Mouse (Mus musculus): ENCODE measurements around the gene Pik3r5.

Gene Pik3r5

DNA sequence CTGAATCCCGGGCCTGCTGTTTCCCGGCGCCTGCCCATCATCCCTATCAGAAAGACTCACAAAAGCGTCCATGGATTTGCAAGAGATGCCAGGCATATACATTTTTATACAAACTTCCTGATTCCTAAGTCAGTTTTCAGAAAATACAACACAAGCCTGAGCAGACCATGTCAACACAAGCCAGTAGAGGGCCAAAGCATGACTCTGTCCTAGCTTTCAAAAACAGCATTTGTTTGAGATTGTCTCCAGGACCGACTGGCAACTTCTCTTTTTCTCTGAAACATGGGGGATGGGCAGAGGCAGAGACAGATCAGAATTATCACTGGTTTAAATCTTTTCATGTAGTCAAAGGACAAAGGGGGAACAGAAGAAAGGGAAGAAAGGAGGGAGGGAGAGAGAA lies 89.4 kb downstream of the Pik3r5 start:
- no peak for DNase-seq (ENCODE audit: inconsistent ontology term)

DNA sequence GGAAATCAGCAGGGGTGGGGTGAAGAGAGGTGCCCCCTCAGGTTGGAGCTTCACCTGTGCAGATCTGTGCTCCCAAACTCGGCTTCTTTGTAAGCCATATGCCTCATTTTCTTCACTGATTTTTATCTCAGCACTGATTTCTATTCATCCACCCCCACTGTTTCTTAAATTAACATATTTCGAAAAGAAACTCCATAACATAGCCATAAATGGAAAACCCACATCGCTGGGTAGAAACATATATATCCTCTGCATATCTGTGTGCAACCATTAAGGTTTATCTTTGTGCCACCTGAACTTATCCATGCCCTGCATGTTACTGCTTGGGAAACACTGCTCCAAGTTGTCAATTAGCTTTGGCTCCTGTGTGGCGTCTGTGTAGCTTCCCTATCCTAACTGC lies 94.5 kb downstream of the Pik3r5 start:
- no peak for DNase-seq (ENCODE audit: inconsistent ontology term)

- DNase-seq (ENCODE audit: inconsistent ontology term): peak; percentile 30
Observed at GRCm38 (mm10) chr11:68531066-68531806, 99.3 kb downstream of the Pik3r5 start.

DNA sequence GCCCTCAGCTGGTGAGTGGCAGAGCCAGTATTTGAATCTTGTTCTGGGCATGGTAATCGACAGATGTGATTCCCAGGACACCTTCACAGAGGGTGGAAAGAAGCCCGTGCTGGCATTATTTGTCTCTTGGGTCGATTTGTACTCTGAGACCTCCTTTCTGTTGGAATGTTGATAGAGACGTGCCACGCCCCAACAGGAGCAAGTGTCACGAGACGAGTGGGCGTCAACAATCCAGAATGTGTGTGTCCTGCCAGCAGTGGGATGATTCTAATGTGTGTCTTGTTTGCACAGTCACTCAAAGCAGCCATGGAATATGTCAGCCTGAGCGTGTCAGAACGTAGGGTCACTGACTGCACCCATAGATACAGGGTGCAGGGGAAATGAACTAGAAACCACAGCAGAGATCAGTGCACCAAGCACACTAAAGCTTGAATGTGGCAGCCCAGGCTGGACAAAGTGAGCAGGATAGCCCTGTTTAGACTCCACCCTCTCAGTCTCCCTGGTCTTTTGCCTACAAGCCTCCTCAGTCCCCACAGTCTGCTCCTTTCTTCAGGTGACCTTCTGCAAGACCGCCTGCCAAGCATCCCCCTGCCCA lies 100.1 kb downstream of the Pik3r5 start:
- no peak for DNase-seq (ENCODE audit: inconsistent ontology term)

DNA sequence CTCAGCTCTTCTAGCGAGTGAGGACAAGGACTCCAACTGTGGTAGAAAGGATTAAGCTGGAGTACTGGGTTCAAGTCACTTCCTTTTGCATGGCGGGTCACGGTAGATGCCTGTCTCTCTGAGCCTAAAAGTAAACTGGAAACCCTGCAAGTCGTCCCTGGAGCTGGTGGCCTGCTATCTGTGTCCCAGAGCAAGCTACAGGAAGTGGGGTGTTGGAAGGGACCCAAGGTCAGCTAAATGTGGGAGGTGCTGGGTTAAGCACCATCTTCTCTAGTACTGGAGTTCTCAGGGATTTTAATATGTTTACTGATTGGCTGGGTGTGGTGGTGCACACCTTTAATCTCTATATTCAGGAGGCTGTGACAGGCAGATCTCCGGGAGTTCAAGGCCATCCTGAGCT lies 100.9 kb downstream of the Pik3r5 start:
- no peak for DNase-seq (ENCODE audit: inconsistent ontology term)

- DNase-seq (ENCODE audit: inconsistent ontology term): no peak
Observed at GRCm38 (mm10) chr11:68533971-68534475, 102.1 kb downstream of the Pik3r5 start.

- no peak for DNase-seq (ENCODE audit: inconsistent ontology term)
Observed at GRCm38 (mm10) chr11:68536026-68536425, 104.1 kb downstream of the Pik3r5 start.

- peak; percentile 20 for DNase-seq (ENCODE audit: inconsistent ontology term)
Observed at GRCm38 (mm10) chr11:68536465-68536864, 104.5 kb downstream of the Pik3r5 start.

DNA sequence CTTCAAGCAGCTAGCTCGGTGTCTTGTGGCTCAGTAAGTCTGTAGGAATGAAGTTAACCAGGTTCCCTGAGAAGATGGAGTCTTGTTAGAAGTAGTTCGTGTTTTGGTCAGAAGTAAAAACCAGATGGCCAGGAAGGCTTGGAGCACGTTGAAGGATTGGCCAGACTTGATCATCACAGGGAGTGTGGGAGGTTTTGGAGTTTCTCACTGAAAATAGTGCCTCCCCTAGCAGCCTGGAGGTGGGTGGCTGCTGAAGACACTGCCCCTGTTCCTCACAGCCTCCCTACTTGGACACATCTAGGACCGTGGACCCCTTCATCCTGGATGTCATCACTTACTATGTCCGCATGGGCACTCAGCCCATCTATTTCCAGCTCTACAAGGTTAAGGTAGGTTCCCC lies 107.7 kb downstream of the Pik3r5 start:
- no peak for DNase-seq (ENCODE audit: inconsistent ontology term)

GRCm38 (mm10) chr11:68544554-68544953 lies 112.6 kb downstream of the Pik3r5 start:
- peak; percentile 32 for DNase-seq (ENCODE audit: inconsistent ontology term)

DNA sequence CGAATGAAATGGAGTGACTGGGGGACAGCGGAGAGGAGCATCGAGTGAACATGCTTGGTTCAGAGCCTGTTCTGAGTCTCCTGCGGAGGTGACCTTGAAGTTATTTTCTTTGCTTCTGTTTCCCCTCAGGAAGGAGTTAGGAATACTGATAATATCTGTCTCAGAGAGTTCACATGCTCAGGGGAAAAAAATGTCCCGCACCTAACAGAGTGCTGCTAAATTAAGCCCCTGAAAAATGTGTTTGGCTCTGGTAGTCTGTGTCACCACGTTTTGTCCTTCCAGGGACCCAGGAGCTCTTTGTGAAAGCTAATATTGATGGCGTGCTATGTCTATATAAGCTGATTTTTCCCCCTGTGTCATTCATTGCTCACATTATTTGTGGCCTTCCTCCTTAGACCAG lies 113.3 kb downstream of the Pik3r5 start:
- no peak for DNase-seq (ENCODE audit: inconsistent ontology term)

GRCm38 (mm10) chr11:68545682-68546222 lies 113.8 kb downstream of the Pik3r5 start:
- DNase-seq (ENCODE audit: inconsistent ontology term): no peak

All from Muller cell, postnatal 12 days (primary cell).